ENCODE assay signal across 22 mouse cellular contexts in the genomic region with DNA sequence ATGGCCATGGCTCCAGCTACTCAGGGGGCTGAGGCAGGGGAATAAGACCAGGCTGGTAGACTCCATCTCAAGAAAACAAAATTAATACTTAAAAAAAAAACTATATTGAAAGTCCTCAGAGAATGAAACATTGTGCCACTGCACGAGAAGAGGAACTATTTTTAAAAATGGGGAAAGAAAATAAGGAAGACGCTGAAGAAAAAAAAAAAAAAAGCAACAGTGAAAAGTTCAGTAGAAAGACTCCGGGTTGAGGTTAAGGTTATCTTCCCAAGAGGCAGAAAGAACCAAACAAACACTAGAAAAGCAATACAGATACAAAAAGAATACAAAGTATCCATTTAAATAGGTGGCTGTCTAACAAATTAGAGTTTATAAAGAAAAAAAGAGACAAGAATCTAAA. TPM values are rescaled to one million over a fixed set of nuclear protein-coding genes. Genes with fewer than 3 reads are reported as not detected.
A peak's percentile ranks its signal among the peaks of the same experiment; 100 is the strongest.
DNase-seq lines count a peak whose midpoint lies in the region; ATAC-seq and TF ChIP-seq lines count a peak whose summit lies in the region.
"Had no signal": no experiment of that assay in that cellular context is flagged by ENCODE, and none has a peak within 500 bp of the region (broad histone marks: within the 10 kb centered on the region; RNA-seq: fewer than 3 reads in every experiment).

No protein-coding gene starts in this region.

- peak; percentile 70 for ATAC-seq in megakaryocyte, adult 5-6 weeks (ENCODE audit: poor library complexity, severe bottlenecking)
- no peak for ATAC-seq in hindbrain, postnatal 0 days
- ATAC-seq: CD4-positive, CD25-positive, alpha-beta regulatory T cell, adult 4 months; forebrain, embryonic 15.5 days; intestine, embryonic 15.5 days had no signal

- intact Hi-C loops in heart, postnatal 10 days (cut with DNase I) = no loop called here

- DNase-seq in MEL (ENCODE audit: low read depth, low spot score) = peak; percentile 59
- DNase-seq in embryonic facial prominence, embryonic 10.5 days (ENCODE audit: low spot score) = no peak
- no peak for DNase-seq in hindbrain, postnatal 0 days (ENCODE audit: low spot score)
- DNase-seq in heart, postnatal 10 days = no peak
- DNase-seq: adrenal gland, adult 8-10 months; adrenal gland, postnatal 25 days; cerebellum, adult 18-20 months; cerebellum, adult 9-10 months; cerebellum, postnatal 14 days; gastrocnemius, postnatal 25 days; heart, adult 2 months had no signal

- WGBS in embryonic facial prominence, embryonic 10.5 days = 80% methylated on average over 3 of the region's 3 CpGs
- 81% methylated on average over 3 of the region's 3 CpGs for WGBS in hindbrain, postnatal 0 days

- H3K4me3 ChIP-seq in MEL (ENCODE audit: control insufficient read depth in 1 of 2, insufficient read depth in 1 of 2, low read depth in 2 of 2, low read length in 2 of 2) = peak overlapping the region; percentile 45 to 58
- peak overlapping the region; percentile 42; the same call in 1 of the 2 replicates for H3K4me3 ChIP-seq in bone marrow macrophage, adult 2 months (ENCODE audit: insufficient read depth, low read length)
- no peak overlapping the region for H3K4me3 ChIP-seq in embryonic facial prominence, embryonic 10.5 days
- no peak overlapping the region for H3K4me3 ChIP-seq in hindbrain, postnatal 0 days (ENCODE audit: low read length)
- H3K4me3 ChIP-seq: embryonic facial prominence, embryonic 12.5 days; embryonic facial prominence, embryonic 15.5 days; forebrain, embryonic 15.5 days; heart, adult 2 months; heart, embryonic 10.5 days; heart, embryonic 13.5 days; hindbrain, embryonic 12.5 days; hindbrain, embryonic 15.5 days; intestine, embryonic 15.5 days had no signal

- no peaks in the 10 kb centered on the region for H3K9me3 ChIP-seq in MEL (replicated peaks; ENCODE audit: insufficient read depth, low read length)
- H3K9me3 ChIP-seq in embryonic facial prominence, embryonic 10.5 days = no peaks in the 10 kb centered on the region
- H3K9me3 ChIP-seq in hindbrain, postnatal 0 days (ENCODE audit: low read length) = no peaks in the 10 kb centered on the region
- H3K9me3 ChIP-seq: embryonic facial prominence, embryonic 12.5 days; forebrain, embryonic 15.5 days; heart, embryonic 10.5 days; hindbrain, embryonic 12.5 days; hindbrain, embryonic 15.5 days; intestine, embryonic 15.5 days had no signal

- no peaks in the 10 kb centered on the region; a peak in 2 of 4 replicates for H3K4me1 ChIP-seq in MEL (ENCODE audit: control insufficient read depth in 1 of 2, insufficient read depth in 2 of 2, low read length in 2 of 2)
- peaks cover 17% of the 10 kb centered on the region for H3K4me1 ChIP-seq in bone marrow macrophage, adult 2 months (ENCODE audit: control insufficient read depth, insufficient read depth, low read length)
- no peaks in the 10 kb centered on the region for H3K4me1 ChIP-seq in embryonic facial prominence, embryonic 10.5 days
- H3K4me1 ChIP-seq in hindbrain, postnatal 0 days (ENCODE audit: insufficient read depth, low read length) = no peaks in the 10 kb centered on the region
- H3K4me1 ChIP-seq: embryonic facial prominence, embryonic 12.5 days; embryonic facial prominence, embryonic 15.5 days; forebrain, embryonic 15.5 days; heart, embryonic 10.5 days; heart, embryonic 13.5 days; hindbrain, embryonic 12.5 days; hindbrain, embryonic 15.5 days; intestine, embryonic 15.5 days had no signal

- TF ChIP-seq RAD21 in MEL (IDR thresholded peaks at IDR 0.05; ENCODE audit: low read depth, low read length) = no peak

- peaks cover 0 to 4% of the 10 kb centered on the region in 2 experiments; a peak in 2 of 4 replicates for H3K36me3 ChIP-seq in MEL (ENCODE audit: control insufficient read depth in 1 of 2, insufficient read depth in 2 of 2, low read length in 2 of 2)
- H3K36me3 ChIP-seq in embryonic facial prominence, embryonic 10.5 days (replicated peaks) = no peaks in the 10 kb centered on the region
- H3K36me3 ChIP-seq in hindbrain, postnatal 0 days (ENCODE audit: insufficient read depth, low read length) = no peaks in the 10 kb centered on the region
- H3K36me3 ChIP-seq: embryonic facial prominence, embryonic 12.5 days; embryonic facial prominence, embryonic 15.5 days; forebrain, embryonic 15.5 days; heart, embryonic 10.5 days; heart, embryonic 13.5 days; hindbrain, embryonic 12.5 days; hindbrain, embryonic 15.5 days; intestine, embryonic 15.5 days had no signal

- H3K27me3 ChIP-seq in MEL (ENCODE audit: control insufficient read depth in 1 of 2, insufficient read depth in 2 of 2, low read length in 2 of 2) = no peaks in the 10 kb centered on the region
- H3K27me3 ChIP-seq in embryonic facial prominence, embryonic 10.5 days (replicated peaks; ENCODE audit: low read depth, poor library complexity, severe bottlenecking) = no peaks in the 10 kb centered on the region
- no peaks in the 10 kb centered on the region for H3K27me3 ChIP-seq in hindbrain, postnatal 0 days (ENCODE audit: insufficient read depth, low read length)
- H3K27me3 ChIP-seq: embryonic facial prominence, embryonic 12.5 days; embryonic facial prominence, embryonic 15.5 days; forebrain, embryonic 15.5 days; heart, embryonic 13.5 days; hindbrain, embryonic 12.5 days; hindbrain, embryonic 15.5 days; intestine, embryonic 15.5 days had no signal

- peak; percentile 38 to 77; a peak in 3 of 4 replicates for TF ChIP-seq EP300 in MEL (IDR thresholded peaks at IDR 0.05; ENCODE audit: low read depth in 1 of 2, low read length in 2 of 2)

- H3K4me2 ChIP-seq in hindbrain, postnatal 0 days (ENCODE audit: low read depth, low read length) = no peak overlapping the region
- H3K4me2 ChIP-seq: embryonic facial prominence, embryonic 12.5 days; embryonic facial prominence, embryonic 15.5 days; forebrain, embryonic 15.5 days; heart, embryonic 13.5 days; hindbrain, embryonic 12.5 days; hindbrain, embryonic 15.5 days; intestine, embryonic 15.5 days had no signal

- no peaks in the 10 kb centered on the region for H3K79me2 ChIP-seq in MEL (ENCODE audit: control insufficient read depth, insufficient read depth, low read length, poor library complexity)

- no peak overlapping the region; the same call in 1 of the 2 replicates for H3K27ac ChIP-seq in MEL (ENCODE audit: control insufficient read depth, low read depth, low read length)
- H3K27ac ChIP-seq in bone marrow macrophage, adult 2 months (ENCODE audit: insufficient read depth, low read depth, low read length) = peak overlapping the region; percentile 85
- H3K27ac ChIP-seq in embryonic facial prominence, embryonic 10.5 days (replicated peaks) = no peak overlapping the region
- H3K27ac ChIP-seq in hindbrain, postnatal 0 days = no peak overlapping the region
- H3K27ac ChIP-seq: embryonic facial prominence, embryonic 12.5 days; embryonic facial prominence, embryonic 15.5 days; forebrain, embryonic 15.5 days; heart, adult 2 months; heart, embryonic 10.5 days; heart, embryonic 13.5 days; hindbrain, embryonic 12.5 days; hindbrain, embryonic 15.5 days; intestine, embryonic 15.5 days had no signal

- TF ChIP-seq POLR2A in MEL (IDR thresholded peaks at IDR 0.05; ENCODE audit: control insufficient read depth in 1 of 2, insufficient read depth in 1 of 2, low read depth in 1 of 2, low read length in 2 of 2, poor library complexity in 1 of 2) = no peak
- TF ChIP-seq POLR2A in bone marrow macrophage, adult 2 months (IDR thresholded peaks at IDR 0.05; ENCODE audit: borderline replicate concordance, low read depth, low read length) = no peak

- peak overlapping the region; percentile 63; the same call in 1 of the 2 replicates for H3K9ac ChIP-seq in MEL (ENCODE audit: control insufficient read depth, low read depth, low read length, poor library complexity, severe bottlenecking)
- no peak overlapping the region for H3K9ac ChIP-seq in hindbrain, postnatal 0 days (replicated peaks; ENCODE audit: low read length)
- H3K9ac ChIP-seq: embryonic facial prominence, embryonic 12.5 days; embryonic facial prominence, embryonic 15.5 days; forebrain, embryonic 15.5 days; heart, embryonic 13.5 days; hindbrain, embryonic 12.5 days; hindbrain, embryonic 15.5 days; intestine, embryonic 15.5 days had no signal

- TF ChIP-seq CTCF in MEL (IDR thresholded peaks at IDR 0.05 in 2 of 3, conservative IDR thresholded peaks at IDR 0.05 in 1 of 3; ENCODE audit: control insufficient read depth in 1 of 3, insufficient read depth in 1 of 3, low read depth in 2 of 3, low read length in 3 of 3, poor library complexity in 1 of 3, severe bottlenecking in 1 of 3) = no peak
- TF ChIP-seq CTCF in bone marrow macrophage, adult 2 months (IDR thresholded peaks at IDR 0.05; ENCODE audit: low read depth, low read length) = no peak
- TF ChIP-seq CTCF in hindbrain, postnatal 0 days (IDR thresholded peaks at IDR 0.05; ENCODE audit: low read depth) = no peak

TF ChIP-seq in MEL, 35 proteins besides CTCF, POLR2A, EP300 and RAD21 (continues in another document):
- TF ChIP-seq MYC (IDR thresholded peaks at IDR 0.05; ENCODE audit: low read depth, low read length) (no peak), SIN3A (IDR thresholded peaks at IDR 0.05; ENCODE audit: low read length) (peak; percentile 39; the same call in 1 of the 2 replicates), ETS1 (IDR thresholded peaks at IDR 0.05; ENCODE audit: low read depth, low read length) (0 out of 2 replicates have a peak, but pooled peaks have one; percentile 39)

RNA-seq across cellular contexts. Expression of a gene that starts 15.1 kb away (rescaled TPM):
- 1.5 TPM in 2 replicates for total RNA-seq in MEL (2012; rRNA removed)
- 1 to 10 TPM in 1 of 2 experiments, not detected in 1; 2.4 TPM for polyA plus RNA-seq in MEL (2012; ENCODE audit: insufficient read depth in 1 of 2, insufficient read length in 2 of 2, low read depth in 1 of 2, low replicate concordance in 2 of 2, missing spikeins in 1 of 2)
- 78.2 and 86.8 TPM in 2 replicates for polyA plus RNA-seq in bone marrow macrophage, adult 2 months (2012; ENCODE audit: insufficient read depth, insufficient read length, missing spikeins)
- 60.6 and 61.8 TPM in 2 replicates for total RNA-seq in megakaryocyte, adult 5-6 weeks (2015)
- 35.5 and 46.5 TPM in 2 replicates for total RNA-seq in megakaryocyte, adult 5-6 weeks (2017)
- 5.2 and 5.3 TPM in 2 replicates for polyA plus RNA-seq in embryonic facial prominence, embryonic 10.5 days (2016; fragmentation: Nextera tagmentation; extraction: Ambion mirVana)
- total RNA-seq in hindbrain, postnatal 0 days (2014; rRNA removed) = 17.4 and 17.7 TPM in 2 replicates
- polyA plus RNA-seq in hindbrain, postnatal 0 days (2015; fragmentation: Nextera tagmentation; extraction: Ambion mirVana) = 7.6 and 7.8 TPM in 2 replicates
- total RNA-seq in heart, postnatal 10 days (2021) = 1 to 10 TPM; 6.6 to 7.4 TPM

RNA-seq across cellular contexts. Expression of a gene that starts 41.1 kb away (rescaled TPM):
- total RNA-seq in MEL (2012; rRNA removed) = 20.0 and 21.1 TPM in 2 replicates
- polyA plus RNA-seq in MEL (2012; ENCODE audit: insufficient read depth in 1 of 2, insufficient read length in 2 of 2, low read depth in 1 of 2, low replicate concordance in 2 of 2, missing spikeins in 1 of 2) = 10 to 100 TPM; 37.9 to 46.0 TPM
- polyA plus RNA-seq in bone marrow macrophage, adult 2 months (2012; ENCODE audit: insufficient read depth, insufficient read length, missing spikeins) = 22.0 and 30.4 TPM in 2 replicates
- 16.9 and 17.9 TPM in 2 replicates for total RNA-seq in megakaryocyte, adult 5-6 weeks (2015)
- total RNA-seq in megakaryocyte, adult 5-6 weeks (2017) = 18.1 and 20.2 TPM in 2 replicates
- 23.2 and 25.3 TPM in 2 replicates for polyA plus RNA-seq in embryonic facial prominence, embryonic 10.5 days (2016; fragmentation: Nextera tagmentation; extraction: Ambion mirVana)
- total RNA-seq in hindbrain, postnatal 0 days (2014; rRNA removed) = 26.4 and 31.7 TPM in 2 replicates
- 12.3 and 12.7 TPM in 2 replicates for polyA plus RNA-seq in hindbrain, postnatal 0 days (2015; fragmentation: Nextera tagmentation; extraction: Ambion mirVana)
- total RNA-seq in heart, postnatal 10 days (2021) = 10 to 100 TPM; 17.7 to 18.3 TPM

Comparison
In these comparisons a context has a peak if more than half of its experiments do, and no peak if none do; other contexts are left out.
1. H3K4me3 ChIP-seq: peak in MEL (2 of 2) and bone marrow macrophage, adult 2 months (single experiment); none in embryonic facial prominence, embryonic 10.5 days (single experiment) and hindbrain, postnatal 0 days (single experiment).